Mouse (Mus musculus): ENCODE measurements around the gene Frmpd1.

Frmpd1 gene

GRCm38 (mm10) chr4:45238260-45238659 is 53.6 kb downstream of the Frmpd1 start:
- no peak for DNase-seq (ENCODE audit: extremely low read depth, low read depth, low spot score)

- no peak for DNase-seq (ENCODE audit: extremely low read depth, low read depth, low spot score)
These were observed 56.7 kb downstream of the Frmpd1 start for GRCm38 (mm10) chr4:45241330-45241729.

- DNase-seq (ENCODE audit: extremely low read depth, low read depth, low spot score) = no peak
These were observed 57.5 kb downstream of the Frmpd1 start for GRCm38 (mm10) chr4:45242163-45242562.

- DNase-seq (ENCODE audit: extremely low read depth, low read depth, low spot score) = no peak
These were observed 58.7 kb downstream of the Frmpd1 start for GRCm38 (mm10) chr4:45243211-45243902.

DNA sequence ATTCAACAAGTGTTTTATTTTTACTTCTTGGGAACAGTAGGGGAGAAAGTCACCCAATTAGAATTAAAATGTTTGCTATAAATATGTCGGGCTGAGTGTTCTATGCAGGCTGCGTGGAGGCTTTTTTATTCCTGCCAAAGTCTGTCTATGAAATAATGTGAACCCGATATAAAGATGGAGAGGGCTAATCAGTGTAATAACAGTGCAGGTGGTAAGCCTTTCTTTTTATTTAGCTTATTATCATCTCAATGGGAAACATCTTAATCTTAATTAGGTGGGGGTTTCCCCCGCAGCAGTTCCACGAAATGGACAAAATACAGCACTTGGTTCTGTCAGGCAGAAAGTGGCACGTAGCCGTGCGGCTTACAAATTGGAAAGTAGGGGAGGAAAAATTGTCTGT is 66.6 kb downstream of the Frmpd1 start:
- no peak for DNase-seq (ENCODE audit: extremely low read depth, low read depth, low spot score)

DNA sequence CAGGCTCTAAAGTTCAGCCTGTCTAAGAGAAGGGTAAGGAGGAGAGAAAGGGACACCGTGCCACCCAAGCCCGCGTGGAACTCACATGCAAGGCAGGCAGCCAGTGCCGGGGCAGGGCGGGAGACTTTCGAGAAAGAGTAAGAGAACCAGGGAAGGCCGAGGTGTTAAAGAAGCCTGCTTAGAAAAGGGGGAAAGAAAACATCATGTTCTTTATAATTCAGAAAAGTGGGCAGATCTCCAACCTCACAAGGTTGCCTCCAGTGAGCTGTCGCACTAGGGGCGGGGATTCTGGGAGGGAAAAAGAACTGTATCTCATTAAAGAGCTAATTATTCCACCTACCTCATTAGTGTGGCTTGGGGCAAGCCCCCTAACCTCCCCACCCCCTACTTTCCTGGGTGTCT is 68.2 kb downstream of the Frmpd1 start:
- no peak for DNase-seq (ENCODE audit: extremely low read depth, low read depth, low spot score)

- DNase-seq (ENCODE audit: extremely low read depth, low read depth, low spot score) = no peak
These were observed 69.3 kb downstream of the Frmpd1 start for GRCm38 (mm10) chr4:45253839-45254601.

GRCm38 (mm10) chr4:45259232-45259832 is 74.7 kb downstream of the Frmpd1 start:
- DNase-seq (ENCODE audit: extremely low read depth, low read depth, low spot score) = no peak

- DNase-seq (ENCODE audit: extremely low read depth, low read depth, low spot score) = no peak
These were observed 76.9 kb downstream of the Frmpd1 start for GRCm38 (mm10) chr4:45261551-45261950.

GRCm38 (mm10) chr4:45267883-45268282 is 83.2 kb downstream of the Frmpd1 start:
- DNase-seq (ENCODE audit: extremely low read depth, low read depth, low spot score) = no peak

GRCm38 (mm10) chr4:45271041-45271452 is 86.4 kb downstream of the Frmpd1 start:
- no peak for DNase-seq (ENCODE audit: extremely low read depth, low read depth, low spot score)

GRCm38 (mm10) chr4:45275770-45276169 is 91.1 kb downstream of the Frmpd1 start:
- no peak for DNase-seq (ENCODE audit: extremely low read depth, low read depth, low spot score)

GRCm38 (mm10) chr4:45279292-45279691 is 94.6 kb downstream of the Frmpd1 start:
- DNase-seq (ENCODE audit: extremely low read depth, low read depth, low spot score) = no peak

DNA sequence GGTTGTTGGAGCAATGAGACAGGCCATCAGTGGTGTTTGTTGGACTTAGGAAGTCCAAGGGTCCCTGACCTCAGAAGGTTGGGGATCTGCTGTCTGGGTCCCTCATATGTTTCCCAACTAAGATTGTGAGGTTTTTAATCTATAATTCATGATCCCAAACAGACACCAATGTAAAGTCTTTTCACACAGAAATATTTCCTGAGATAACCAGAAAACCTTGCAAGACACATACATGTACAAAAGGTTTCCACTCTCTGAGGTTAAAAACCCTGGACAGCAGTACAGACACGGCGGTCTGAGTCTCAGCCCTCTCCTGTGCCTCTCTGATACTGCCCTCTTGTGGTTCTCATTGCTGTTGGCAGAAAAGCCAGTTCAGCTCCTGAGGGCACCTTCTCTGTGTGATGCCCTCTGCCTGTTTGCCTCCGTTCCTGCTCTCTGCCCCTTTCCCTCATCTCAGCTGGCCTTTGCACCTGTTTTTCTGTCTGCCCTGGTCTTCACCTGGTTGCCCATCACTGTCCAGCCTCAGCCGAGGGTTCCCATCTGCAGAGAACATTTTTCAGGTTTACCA is 95.4 kb downstream of the Frmpd1 start:
- no peak for DNase-seq (ENCODE audit: extremely low read depth, low read depth, low spot score)

- DNase-seq (ENCODE audit: extremely low read depth, low read depth, low spot score) = no peak
These were observed 101.6 kb downstream of the Frmpd1 start for GRCm38 (mm10) chr4:45286318-45286717.

- DNase-seq (ENCODE audit: extremely low read depth, low read depth, low spot score) = no peak
These were observed 103.2 kb downstream of the Frmpd1 start for GRCm38 (mm10) chr4:45287906-45288305.

- peak; percentile 30 for DNase-seq (ENCODE audit: extremely low read depth, low read depth, low spot score)
These were observed 112.2 kb downstream of the Frmpd1 start, which contains the start of gene Trmt10b for GRCm38 (mm10) chr4:45296662-45297564. TSS of gene Trmt10b (plus strand) at chr4:45297127.

DNA sequence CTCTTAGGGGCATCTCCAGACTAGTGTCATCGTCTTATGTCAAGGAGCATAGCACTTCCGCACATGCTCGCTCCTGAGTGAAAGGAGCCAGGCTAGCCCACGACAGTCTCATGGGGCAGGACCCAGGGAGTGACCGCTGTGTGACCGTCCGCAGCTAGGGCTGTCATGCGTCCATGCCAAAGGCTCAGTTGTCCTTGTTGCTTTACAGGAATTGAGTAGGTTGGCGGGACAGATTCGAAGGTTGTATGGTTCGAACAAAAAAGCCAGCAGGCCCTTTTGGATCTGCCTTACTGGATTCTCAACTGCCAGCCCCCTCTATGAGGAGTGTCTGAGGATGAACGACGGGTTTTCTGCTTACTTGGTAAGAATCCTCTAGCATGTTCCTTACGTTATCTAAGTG is 120.9 kb downstream of the Frmpd1 start:
- DNase-seq (ENCODE audit: extremely low read depth, low read depth, low spot score) = no peak

DNA sequence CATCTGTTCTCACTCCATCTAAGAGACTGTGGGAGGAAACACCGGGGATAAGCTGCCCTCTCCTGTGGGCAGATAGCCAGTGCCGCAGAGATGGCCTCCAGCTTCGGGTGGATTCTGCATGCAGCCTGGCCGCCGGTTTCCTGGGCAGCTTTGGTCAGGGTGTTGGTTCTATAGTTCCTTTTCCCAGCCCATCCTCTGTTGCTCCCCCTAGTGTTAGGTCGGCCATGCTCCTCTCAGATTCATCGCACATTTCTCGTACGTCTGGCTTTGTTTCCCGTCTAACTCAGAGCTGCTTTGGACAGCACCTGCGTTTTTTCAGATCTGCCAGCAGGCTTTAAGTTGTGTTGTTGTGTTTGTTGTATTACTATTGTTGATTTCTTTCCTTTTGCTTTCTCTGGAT is 123.4 kb downstream of the Frmpd1 start:
- no peak for DNase-seq (ENCODE audit: extremely low read depth, low read depth, low spot score)

GRCm38 (mm10) chr4:45308606-45309005 is 123.9 kb downstream of the Frmpd1 start:
- DNase-seq (ENCODE audit: extremely low read depth, low read depth, low spot score) = no peak

GRCm38 (mm10) chr4:45311056-45311455 is 126.4 kb downstream of the Frmpd1 start:
- no peak for DNase-seq (ENCODE audit: extremely low read depth, low read depth, low spot score)

Measured in fat pad, adult 2 months (tissue).